Mouse (Mus musculus) liver, embryonic 14.5 days (tissue): ENCODE measurements around the gene C1qa.

Source experiments
- CTCF ChIP-seq: IDR thresholded peaks from 2 replicates; pipeline ENCODE4 v1.5.1; 2016; ENCODE audit warnings: antibody characterized with exemption, low read depth, control low read depth
- EP300 ChIP-seq: IDR thresholded peaks from 2 replicates; pipeline ENCODE4 v1.6.1; 2016; ENCODE audit warnings: antibody characterized with exemption, low read depth

DNA sequence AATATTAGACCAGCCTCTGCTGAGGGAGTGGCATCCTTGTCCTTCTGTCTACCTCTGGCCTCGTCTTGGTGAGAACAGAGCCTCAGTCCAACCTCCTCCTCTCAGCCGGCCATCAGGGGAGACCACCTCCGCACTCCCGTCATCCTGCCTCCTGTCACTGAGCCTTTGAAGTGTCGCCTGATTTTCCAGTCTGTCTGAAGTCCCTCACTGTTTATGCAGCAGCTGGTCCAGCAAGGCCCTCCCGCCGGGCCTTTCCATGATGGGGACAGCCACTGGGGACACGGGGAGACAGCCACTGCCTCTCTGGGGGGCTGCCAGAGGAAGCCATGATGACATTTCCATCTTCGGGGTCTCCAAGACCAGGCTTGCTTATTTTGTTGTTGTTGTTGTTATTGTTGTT lies 14.2 kb upstream of the C1qa start:
- TF ChIP-seq CTCF (no peak), EP300 (no peak)
